Mouse (Mus musculus) splenic B cell, adult 2 months (primary cell): Measurements from ENCODE around the gene Nppb.
A peak's percentile ranks its signal among the peaks of the same experiment; 100 is the strongest.

Experiments used
- DNase-seq: peaks from one replicate; pipeline ENCODE4 v3.0.0-alpha.2; 2011; ENCODE audit warnings: low read depth, low spot score
- H3K27me3 ChIP-seq: 2 replicates; pipeline ENCODE4 v1.6.1; 2012; ENCODE audit warnings: mild to moderate bottlenecking, low read length, moderate library complexity, mixed read lengths; ENCODE audit not compliant: control insufficient read depth, poor library complexity, insufficient read depth, severe bottlenecking
- H3K36me3 ChIP-seq: 2 replicates; pipeline ENCODE4 v1.6.1; 2012; ENCODE audit warnings: mild to moderate bottlenecking, low read length, moderate library complexity, mixed read lengths; ENCODE audit not compliant: control insufficient read depth, poor library complexity, insufficient read depth, severe bottlenecking

Gene Nppb

GRCm38 (mm10) chr4:148001866-148002265 is 16.3 kb downstream of the Nppb start:
- no peaks in the 10 kb centered on the region; the same call in 1 of the 2 replicates for H3K36me3 ChIP-seq
- DNase-seq = no peak
- no peaks in the 10 kb centered on the region for H3K27me3 ChIP-seq

GRCm38 (mm10) chr4:148004361-148004760 is 18.8 kb downstream of the Nppb start:
- no peak for DNase-seq
- peaks cover 2% of the 10 kb centered on the region for H3K36me3 ChIP-seq
- no peaks in the 10 kb centered on the region for H3K27me3 ChIP-seq

GRCm38 (mm10) chr4:148008412-148008811 is 22.8 kb downstream of the Nppb start:
- DNase-seq = peak; percentile 10
- Histone ChIP-seq H3K27me3 (no peaks in the 10 kb centered on the region), H3K36me3 (peaks cover 2% of the 10 kb centered on the region)

- H3K36me3 ChIP-seq = peaks cover 6% of the 10 kb centered on the region
- DNase-seq = no peak
- H3K27me3 ChIP-seq = no peaks in the 10 kb centered on the region
Measured at GRCm38 (mm10) chr4:148009641-148010040, 24.1 kb downstream of the Nppb start.

- Histone ChIP-seq H3K27me3 (no peaks in the 10 kb centered on the region), H3K36me3 (peaks cover 8% of the 10 kb centered on the region)
- no peak for DNase-seq
Measured at GRCm38 (mm10) chr4:148011332-148011731, 25.7 kb downstream of the Nppb start.

GRCm38 (mm10) chr4:148012216-148012615 is 26.6 kb downstream of the Nppb start:
- H3K36me3 ChIP-seq = peaks cover 11% of the 10 kb centered on the region
- DNase-seq = no peak
- no peaks in the 10 kb centered on the region for H3K27me3 ChIP-seq

GRCm38 (mm10) chr4:148015418-148015817 is 29.8 kb downstream of the Nppb start:
- Histone ChIP-seq H3K27me3 (no peaks in the 10 kb centered on the region), H3K36me3 (peaks cover 12% of the 10 kb centered on the region)
- no peak for DNase-seq

GRCm38 (mm10) chr4:148016981-148017380 is 31.4 kb downstream of the Nppb start:
- DNase-seq = no peak
- Histone ChIP-seq H3K36me3 (peaks cover 12% of the 10 kb centered on the region), H3K27me3 (no peaks in the 10 kb centered on the region)

GRCm38 (mm10) chr4:148018410-148018809 is 32.8 kb downstream of the Nppb start:
- Histone ChIP-seq H3K27me3 (no peaks in the 10 kb centered on the region), H3K36me3 (peaks cover 12% of the 10 kb centered on the region)
- no peak for DNase-seq

GRCm38 (mm10) chr4:148024003-148024402 is 38.4 kb downstream of the Nppb start:
- H3K36me3 ChIP-seq = peaks cover 2% of the 10 kb centered on the region
- no peak for DNase-seq
- H3K27me3 ChIP-seq = no peaks in the 10 kb centered on the region

- Histone ChIP-seq H3K27me3 (no peaks in the 10 kb centered on the region), H3K36me3 (peaks cover 6% of the 10 kb centered on the region; the same call in 1 of the 2 replicates)
- DNase-seq = no peak
Measured at GRCm38 (mm10) chr4:148029297-148029696, 43.7 kb downstream of the Nppb start.

- peaks cover 6% of the 10 kb centered on the region; the same call in 1 of the 2 replicates for H3K36me3 ChIP-seq
- no peak for DNase-seq
- H3K27me3 ChIP-seq = no peaks in the 10 kb centered on the region
Measured at GRCm38 (mm10) chr4:148030506-148030905, 44.9 kb downstream of the Nppb start.

GRCm38 (mm10) chr4:148033858-148034410 is 48.3 kb downstream of the Nppb start:
- H3K36me3 ChIP-seq = peaks cover 4% of the 10 kb centered on the region; the same call in 1 of the 2 replicates
- DNase-seq = no peak
- H3K27me3 ChIP-seq = no peaks in the 10 kb centered on the region

- Histone ChIP-seq H3K27me3 (no peaks in the 10 kb centered on the region), H3K36me3 (peaks cover 4% of the 10 kb centered on the region; the same call in 1 of the 2 replicates)
- DNase-seq = no peak
Measured at GRCm38 (mm10) chr4:148035440-148035839, 49.9 kb downstream of the Nppb start.
